Mouse (Mus musculus) forebrain, embryonic 11.5 days (tissue): ENCODE data around the gene Mfap1b. TPM values are rescaled to one million over a fixed set of nuclear protein-coding genes. Genes with fewer than 3 reads are reported as not detected.
"Not testable (repeated sequence)": the region's sequence is repeated elsewhere in the genome, so short reads cannot be mapped to it uniquely, and the experiment has no call there.

Experiments used
- ATAC-seq: fragments of 200-750 bp; cut with Nextera tagmentation; replicated peaks from 2 replicates; pipeline ENCODE4 v1.8.0; 2017; ENCODE audit warnings: moderate TSS enrichment; ENCODE audit not compliant: low FRiP score
- DNase-seq: peaks from one replicate; pipeline ENCODE4 v3.0.0-alpha.2; 2017; ENCODE audit warnings: low spot score
- H3K27ac ChIP-seq: fragments of 300-500 bp; sonication (generic); 2 replicates; pipeline ENCODE4 v1.5.1; 2014; ENCODE audit warnings: low read depth, low read length
- H3K27me3 ChIP-seq: fragments of 300-500 bp; sonication (generic); 2 replicates; pipeline ENCODE4 v1.6.1; 2014; ENCODE audit warnings: mild to moderate bottlenecking, low read length, mixed read lengths; ENCODE audit not compliant: control insufficient read depth, insufficient read depth
- H3K36me3 ChIP-seq: fragments of 300-500 bp; sonication (generic); 2 replicates; pipeline ENCODE4 v1.6.1; 2014; ENCODE audit warnings: mild to moderate bottlenecking, low read length, moderate library complexity, mixed read lengths; ENCODE audit not compliant: control insufficient read depth, insufficient read depth
- H3K4me1 ChIP-seq: fragments of 300-500 bp; sonication (generic); replicated peaks from 2 replicates; pipeline ENCODE4 v1.6.1; 2014; ENCODE audit warnings: low read length, mixed read lengths; ENCODE audit not compliant: control insufficient read depth, insufficient read depth
- H3K4me2 ChIP-seq: fragments of 300-500 bp; sonication (generic); 2 replicates; pipeline ENCODE4 v1.6.1; 2014; ENCODE audit warnings: low read depth, mild to moderate bottlenecking, low read length, moderate library complexity, mixed read lengths; ENCODE audit not compliant: severe bottlenecking
- H3K4me3 ChIP-seq: fragments of 300-500 bp; sonication (generic); 2 replicates; pipeline ENCODE4 v1.5.1; 2014; ENCODE audit warnings: low read depth, low read length
- H3K9ac ChIP-seq: fragments of 300-500 bp; sonication (generic); 2 replicates; pipeline ENCODE4 v1.6.1; 2014; ENCODE audit warnings: low read length
- H3K9me3 ChIP-seq: fragments of 300-500 bp; sonication (generic); 2 replicates; pipeline ENCODE4 v1.6.1; 2016; ENCODE audit warnings: low read length, mixed read lengths; ENCODE audit not compliant: control insufficient read depth
- WGBS: fragments of 180-500 bp; shearing (Covaris S2); extraction: QIAGEN DNeasy Blood & Tissue Kit; methylation state at CpG from one replicate; pipeline ENCODE4 v1.1.7; 2014; 5-methylcytosine and 5-hydroxymethylcytosine counted together
- polyA plus RNA-seq: library from polyadenylated mRNA; unstranded; fragments of >200 nt; fragmentation: Nextera tagmentation; extraction: Ambion mirVana; gene quantifications from 2 replicates; pipeline ENCODE4 v1.2.1, GENCODE M21; 2014

The Mfap1b gene
- polyA plus RNA-seq, 1 experiment from 2014 or later, result 64.1 TPM

- no peak overlapping the region for H3K27ac ChIP-seq
- no peak overlapping the region for H3K4me3 ChIP-seq
- no peak for DNase-seq
- H3K4me2 ChIP-seq, result no peak overlapping the region
- H3K9me3 ChIP-seq, result no peaks in the 10 kb centered on the region
- WGBS, result 56% methylated on average over 3 of the region's 3 CpGs
- H3K36me3 ChIP-seq, result no peaks in the 10 kb centered on the region
- H3K4me1 ChIP-seq, result no peaks in the 10 kb centered on the region; the same call in 1 of the 2 replicates
- ATAC-seq, result no peak
- H3K27me3 ChIP-seq, result no peaks in the 10 kb centered on the region
- no peak overlapping the region for H3K9ac ChIP-seq
Measured at GRCm38 (mm10) chr2:121480498-121480897, 6.6 kb upstream of the Mfap1b start.

- Histone ChIP-seq H3K4me2 (no peak overlapping the region), H3K9ac (no peak overlapping the region), H3K27me3 (no peaks in the 10 kb centered on the region), H3K27ac (no peak overlapping the region), H3K36me3 (no peaks in the 10 kb centered on the region), H3K4me1 (no peaks in the 10 kb centered on the region), H3K9me3 (no peaks in the 10 kb centered on the region), H3K4me3 (no peak overlapping the region)
- no peak for ATAC-seq
- 87% methylated on average over 3 of the region's 3 CpGs for WGBS
- no peak for DNase-seq
Measured at GRCm38 (mm10) chr2:121477491-121478266, 3.8 kb upstream of the Mfap1b start.

- H3K4me1 ChIP-seq, result not testable (repeated sequence)
Measured at GRCm38 (mm10) chr2:121475306-121475705, 1.4 kb upstream of the Mfap1b start.

GRCm38 (mm10) chr2:121474180-121474535 is 291 bp upstream of the Mfap1b start:
- no peak for ATAC-seq
- WGBS, result 39% methylated on average over 8 of the region's 8 CpGs
- H3K9ac ChIP-seq, result peak overlapping the region; percentile 52
- no peaks in the 10 kb centered on the region for H3K4me1 ChIP-seq
- H3K4me2 ChIP-seq, result peak overlapping the region; percentile 60
- H3K4me3 ChIP-seq, result peak overlapping the region; percentile 58
- no peaks in the 10 kb centered on the region for H3K9me3 ChIP-seq
- DNase-seq, result no peak
- no peaks in the 10 kb centered on the region for H3K36me3 ChIP-seq
- no peak overlapping the region for H3K27ac ChIP-seq
- no peaks in the 10 kb centered on the region for H3K27me3 ChIP-seq

More at GRCm38 (mm10) chr2:121475306-121475705, 1.4 kb upstream of the Mfap1b start:
- DNase-seq, H3K27me3 ChIP-seq, H3K36me3 ChIP-seq, H3K4me3 ChIP-seq, H3K27ac ChIP-seq, H3K4me2 ChIP-seq, H3K9me3 ChIP-seq, ATAC-seq, H3K9ac ChIP-seq: not testable (repeated sequence)
- whole genome bisulfite sequencing, result 100% methylated on average over 2 of the region's 2 CpGs

GRCm38 (mm10) chr2:121472783-121473182 is 1.1 kb downstream of the Mfap1b start:
- not testable (repeated sequence) for H3K27ac ChIP-seq, H3K4me1 ChIP-seq, H3K4me3 ChIP-seq, DNase-seq, H3K9me3 ChIP-seq, H3K27me3 ChIP-seq, H3K9ac ChIP-seq, H3K4me2 ChIP-seq, ATAC-seq, H3K36me3 ChIP-seq
- 97% methylated on average over 3 of the region's 3 CpGs for WGBS

GRCm38 (mm10) chr2:121468982-121469381 is 4.9 kb downstream of the Mfap1b start:
- H3K36me3 ChIP-seq, H3K9me3 ChIP-seq, DNase-seq, H3K9ac ChIP-seq, H3K4me2 ChIP-seq, H3K27me3 ChIP-seq, H3K27ac ChIP-seq, H3K4me1 ChIP-seq, H3K4me3 ChIP-seq, ATAC-seq: not testable (repeated sequence)
- 100% methylated on average over 1 of the region's 6 CpGs for WGBS

- ATAC-seq, result no peak
- 60% methylated on average over 2 of the region's 2 CpGs for WGBS
Measured at GRCm38 (mm10) chr2:121460071-121460470, 13.8 kb downstream of the Mfap1b start.

GRCm38 (mm10) chr2:121456692-121457642 is 16.9 kb downstream of the Mfap1b start, which contains the start of gene Serinc4:
TSS of gene Serinc4 (minus strand) at chr2:121456781.
- ATAC-seq (peak; percentile 92), DNase-seq (peak; percentile 90)
- Histone ChIP-seq H3K9ac (peak within 1 kb of the TSS; percentile 79), H3K27me3 (no peaks in the 10 kb centered on the region), H3K36me3 (no peaks in the 10 kb centered on the region; the same call in none of the 2 replicates), H3K9me3 (no peaks in the 10 kb centered on the region), H3K4me3 (peak within 1 kb of the TSS; percentile 83), H3K27ac (0 out of 2 replicates have a peak within 1 kb of the TSS, but pooled peaks have one; percentile 12), H3K4me1 (peaks cover 10% of the 10 kb centered on the region; the same call in 1 of the 2 replicates), H3K4me2 (peak within 1 kb of the TSS; percentile 72)
- 4% methylated on average over 41 of the region's 41 CpGs for WGBS

More at GRCm38 (mm10) chr2:121460071-121460470, 13.8 kb downstream of the Mfap1b start:
- Histone ChIP-seq H3K4me3 (no peak overlapping the region), H3K4me2 (no peak overlapping the region), H3K36me3 (no peaks in the 10 kb centered on the region), H3K27ac (no peak overlapping the region), H3K9ac (no peak overlapping the region), H3K27me3 (no peaks in the 10 kb centered on the region), H3K4me1 (peaks cover 10% of the 10 kb centered on the region; the same call in 1 of the 2 replicates), H3K9me3 (no peaks in the 10 kb centered on the region)
- DNase-seq, result no peak
